Mouse (Mus musculus) adrenal gland, adult 2 months (tissue): ENCODE measurements around the gene Mat1a. TPM values are rescaled to one million over a fixed set of nuclear protein-coding genes. Genes with fewer than 3 reads are reported as not detected.

Experiments
- DNase-seq: peaks from one replicate; pipeline ENCODE4 v3.0.0; 2021
- long read RNA-seq: library from polyadenylated mRNA; stranded (forward); transcript quantifications from one replicate; pipeline ENCODE4 v2.0.0, GENCODE M21; 2021
- polyA plus RNA-seq: library from polyadenylated mRNA; depleted of rRNA; stranded (reverse); fragments of >200 nt; gene quantifications from 2 replicates; pipeline ENCODE4 v1.2.3, GENCODE M21; 2012; rRNA removed
- total RNA-seq, 2 experiments: library from RNA; stranded (reverse); gene quantifications; 2 replicates each; pipeline ENCODE4 v1.2.3; 2021

The Mat1a gene
- total RNA-seq, result 1 to 10 TPM in 1 of 2 experiments, under 1 TPM in 1; 0.41 to 5.4 TPM
- 0.22 TPM in 1 of 2 replicates, not detected in the other for polyA plus RNA-seq
- long read RNA-seq, result 0 reads

- peak; percentile 10 for DNase-seq
Observed at GRCm38 (mm10) chr14:41104853-41105444, at the start of gene Mat1a. Gene Mat1a (plus strand): TSS chr14:41105035.

- DNase-seq, result no peak
Observed at GRCm38 (mm10) chr14:41065168-41065567, 39.7 kb upstream of the Mat1a start.

- no peak for DNase-seq
Observed at GRCm38 (mm10) chr14:41066416-41066815, 38.4 kb upstream of the Mat1a start.

GRCm38 (mm10) chr14:41069108-41069507 is 35.7 kb upstream of the Mat1a start, which contains the start of gene Dydc2:
Gene Dydc2 (minus strand): TSS chr14:41069208.
- DNase-seq, result no peak

GRCm38 (mm10) chr14:41070343-41070742 is 34.5 kb upstream of the Mat1a start:
- DNase-seq, result no peak

GRCm38 (mm10) chr14:41072229-41072943 is 32.4 kb upstream of the Mat1a start, which contains the start of gene Dydc1:
Gene Dydc1 (plus strand): TSS chr14:41072911.
- DNase-seq, result peak; percentile 79

- no peak for DNase-seq
Observed at GRCm38 (mm10) chr14:41072944-41073275, 31.9 kb upstream of the Mat1a start.

- no peak for DNase-seq
Observed at GRCm38 (mm10) chr14:41082408-41082807, 22.4 kb upstream of the Mat1a start.

- peak; percentile 23 for DNase-seq
Observed at GRCm38 (mm10) chr14:41087509-41087908, 17.3 kb upstream of the Mat1a start.

GRCm38 (mm10) chr14:41090777-41091176 is 14.1 kb upstream of the Mat1a start:
- DNase-seq, result peak; percentile 12

- DNase-seq, result no peak
Observed at GRCm38 (mm10) chr14:41094114-41094513, 10.7 kb upstream of the Mat1a start.

GRCm38 (mm10) chr14:41096296-41096860 is 8.5 kb upstream of the Mat1a start:
- DNase-seq, result no peak

- no peak for DNase-seq
Observed at GRCm38 (mm10) chr14:41098726-41099125, 6.1 kb upstream of the Mat1a start.

GRCm38 (mm10) chr14:41100712-41101111 is 4.1 kb upstream of the Mat1a start:
- no peak for DNase-seq

- no peak for DNase-seq
Observed at GRCm38 (mm10) chr14:41101242-41101641, 3.6 kb upstream of the Mat1a start.

- no peak for DNase-seq
Observed at GRCm38 (mm10) chr14:41102269-41102668, 2.6 kb upstream of the Mat1a start.

- DNase-seq, result no peak
Observed at GRCm38 (mm10) chr14:41111031-41111668, 6.3 kb downstream of the Mat1a start.

GRCm38 (mm10) chr14:41112944-41113343 is 8.1 kb downstream of the Mat1a start:
- DNase-seq, result peak; percentile 9

GRCm38 (mm10) chr14:41116271-41116670 is 11.4 kb downstream of the Mat1a start:
- peak; percentile 8 for DNase-seq

- no peak for DNase-seq
Observed at GRCm38 (mm10) chr14:41124683-41125082, 19.8 kb downstream of the Mat1a start.

GRCm38 (mm10) chr14:41127997-41128396 is 23.2 kb downstream of the Mat1a start:
- peak; percentile 11 for DNase-seq

GRCm38 (mm10) chr14:41131540-41131939 is 26.7 kb downstream of the Mat1a start, which contains the start of gene Sftpa1:
Gene Sftpa1 (plus strand): TSS chr14:41131782.
- no peak for DNase-seq

- DNase-seq, result no peak
Observed at GRCm38 (mm10) chr14:41137006-41137405, 32.2 kb downstream of the Mat1a start.
